Mouse (Mus musculus) neural tube, embryonic 14.5 days (tissue): ENCODE measurements around the gene Rnase2b. TPM values are rescaled to one million over a fixed set of nuclear protein-coding genes. Genes with fewer than 3 reads are reported as not detected.

Experiments used
- ATAC-seq: fragments of 200-750 bp; cut with Nextera tagmentation; 2 replicates; pipeline ENCODE4 v1.8.0; 2017; ENCODE audit warnings: low read depth, mild to moderate bottlenecking, moderate TSS enrichment, moderate library complexity
- H3K27ac ChIP-seq: fragments of 300-500 bp; sonication (generic); 2 replicates; pipeline ENCODE4 v1.5.1; 2014; ENCODE audit warnings: low read depth, mild to moderate bottlenecking, control low read depth, low read length, moderate library complexity, mixed read lengths
- H3K27me3 ChIP-seq: fragments of 300-500 bp; sonication (generic); 2 replicates; pipeline ENCODE4 v1.6.1; 2014; ENCODE audit warnings: low read length; ENCODE audit not compliant: control insufficient read depth, insufficient read depth
- H3K36me3 ChIP-seq: fragments of 300-500 bp; sonication (generic); 2 replicates; pipeline ENCODE4 v1.6.1; 2014; ENCODE audit warnings: low read length, mixed read lengths; ENCODE audit not compliant: control insufficient read depth, insufficient read depth
- H3K4me1 ChIP-seq: fragments of 300-500 bp; sonication (generic); 2 replicates; pipeline ENCODE4 v1.6.1; 2014; ENCODE audit warnings: low read length; ENCODE audit not compliant: control insufficient read depth, insufficient read depth
- H3K4me2 ChIP-seq: fragments of 300-500 bp; sonication (generic); 2 replicates; pipeline ENCODE4 v1.6.1; 2014; ENCODE audit warnings: mild to moderate bottlenecking, low read depth, low read length, control low read depth
- H3K4me3 ChIP-seq: fragments of 300-500 bp; sonication (generic); 2 replicates; pipeline ENCODE4 v1.5.1; 2014; ENCODE audit warnings: low read depth, low read length, control low read depth, mixed read lengths
- H3K9ac ChIP-seq: fragments of 300-500 bp; sonication (generic); replicated peaks from 2 replicates; pipeline ENCODE4 v1.6.1; 2014; ENCODE audit warnings: low read depth, mild to moderate bottlenecking, control low read depth, low read length, mixed read lengths
- H3K9me3 ChIP-seq: fragments of 300-500 bp; sonication (generic); 2 replicates; pipeline ENCODE4 v1.6.1; 2016; ENCODE audit warnings: low read length; ENCODE audit not compliant: control insufficient read depth
- WGBS: fragments of 180-500 bp; shearing (Covaris S2); extraction: QIAGEN DNeasy Blood & Tissue Kit; methylation state at CpG from one replicate; pipeline ENCODE4 v1.1.7; 2014; 5-methylcytosine and 5-hydroxymethylcytosine counted together
- polyA plus RNA-seq: library from polyadenylated mRNA; unstranded; fragments of >200 nt; fragmentation: Nextera tagmentation; extraction: Ambion mirVana; gene quantifications from 2 replicates; pipeline ENCODE4 v1.2.1, GENCODE M21; 2014

Rnase2b gene
- polyA plus RNA-seq, 1 experiment from 2014 or later = not detected

DNA sequence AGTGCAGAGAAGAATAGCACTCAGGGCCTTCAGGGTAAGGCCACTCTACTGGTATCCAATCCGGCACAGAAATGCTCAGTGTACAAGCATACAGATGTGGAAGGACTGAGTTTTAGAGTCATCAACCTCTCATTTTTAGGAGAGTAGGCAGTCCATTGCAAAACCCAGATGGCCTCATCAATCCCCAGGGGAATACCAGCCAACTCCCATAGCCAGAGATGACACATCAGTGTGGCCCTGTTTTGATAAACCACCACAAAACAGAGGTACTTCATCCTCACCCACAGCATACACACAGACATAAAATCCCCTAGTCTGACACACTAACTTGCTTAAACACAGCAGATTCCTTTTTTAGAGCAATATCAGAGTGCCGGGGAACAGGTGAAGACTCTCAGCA lies 38.4 kb downstream of the Rnase2b start:
- H3K27ac ChIP-seq = no peak overlapping the region
- H3K9ac ChIP-seq = no peak overlapping the region
- WGBS = 91% methylated on average over 2 of the region's 2 CpGs
- no peaks in the 10 kb centered on the region for H3K9me3 ChIP-seq
- H3K4me1 ChIP-seq = no peaks in the 10 kb centered on the region
- H3K36me3 ChIP-seq = no peaks in the 10 kb centered on the region
- no peak overlapping the region for H3K4me2 ChIP-seq
- H3K27me3 ChIP-seq = no peaks in the 10 kb centered on the region
- H3K4me3 ChIP-seq = no peak overlapping the region
- no peak for ATAC-seq

DNA sequence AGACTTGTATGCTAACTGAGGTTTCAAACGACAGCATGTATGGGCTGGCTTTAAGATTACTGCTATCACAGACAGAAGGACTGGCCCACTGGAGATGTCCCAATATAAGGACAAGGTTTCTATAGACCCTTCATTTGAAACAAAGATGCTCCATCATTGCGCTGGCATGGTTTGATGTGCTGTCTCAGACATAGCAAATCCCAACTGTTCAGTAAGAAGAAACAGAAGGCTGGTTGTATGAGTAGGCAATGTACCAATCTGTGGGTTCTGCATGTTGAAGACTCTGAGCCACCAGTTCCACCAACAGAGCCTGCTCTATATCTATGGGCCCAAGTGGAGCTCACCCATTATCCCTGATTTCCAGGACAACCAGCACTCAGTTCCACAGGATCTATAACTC lies 41.1 kb downstream of the Rnase2b start, which contains the start of gene Ear14:
TSS of gene Ear14 (plus strand) at position 277 of the 400 bp plus-strand sequence.
- H3K4me1 ChIP-seq = no peaks in the 10 kb centered on the region
- no peak for ATAC-seq
- 90% methylated on average over 2 of the region's 2 CpGs for WGBS
- H3K9ac ChIP-seq = no peak within 1 kb of the TSS
- no peaks in the 10 kb centered on the region for H3K36me3 ChIP-seq
- H3K4me2 ChIP-seq = no peak within 1 kb of the TSS
- H3K27ac ChIP-seq = no peak within 1 kb of the TSS
- H3K9me3 ChIP-seq = no peaks in the 10 kb centered on the region
- H3K27me3 ChIP-seq = no peaks in the 10 kb centered on the region
- H3K4me3 ChIP-seq = no peak within 1 kb of the TSS

Other genes starting within 250 kb of the Rnase2b start
- 110 TPM in 2 replicates for gene Osgep, start 237.4 kb upstream of the Rnase2b start, polyA plus RNA-seq
- 166 and 180 TPM in 2 replicates for gene Apex1, start 237.3 kb upstream of the Rnase2b start, polyA plus RNA-seq
- gene Pip4p1, start 231.4 kb upstream of the Rnase2b start, polyA plus RNA-seq = 68.4 and 98.6 TPM in 2 replicates
- 15.4 and 22.8 TPM in 2 replicates for gene Pnp, start 231.2 kb upstream of the Rnase2b start, polyA plus RNA-seq
- gene Gm49342, start 217.7 kb upstream of the Rnase2b start, polyA plus RNA-seq = not detected in 2 replicates
- gene Pnp2, start 206.3 kb upstream of the Rnase2b start, polyA plus RNA-seq = 0.46 and 0.51 TPM in 2 replicates
- 0.17 TPM in 1 of 2 replicates, not detected in the other for gene Rnase10, start 154.5 kb upstream of the Rnase2b start, polyA plus RNA-seq
- gene Rnase9, start 120.4 kb upstream of the Rnase2b start, polyA plus RNA-seq = not detected in 2 replicates
- not detected in 2 replicates for gene Rnase11, start 112.1 kb upstream of the Rnase2b start, polyA plus RNA-seq
- not detected in 2 replicates for gene Rnase12, start 104.6 kb upstream of the Rnase2b start, polyA plus RNA-seq
- not detected in 2 replicates for gene Olfr750, start 87.8 kb upstream of the Rnase2b start, polyA plus RNA-seq
- gene Rnase4, start 71.2 kb upstream of the Rnase2b start, polyA plus RNA-seq = 12.2 and 17.6 TPM in 2 replicates
- gene Ang, start 71.1 kb upstream of the Rnase2b start, polyA plus RNA-seq = 2.7 and 2.9 TPM in 2 replicates
- gene Eddm3b, start 47.8 kb upstream of the Rnase2b start, polyA plus RNA-seq = not detected in 2 replicates
- gene Rnase6, start 38.4 kb upstream of the Rnase2b start, polyA plus RNA-seq = 0.50 TPM in 1 of 2 replicates, not detected in the other
- gene Rnase1, start 15.5 kb upstream of the Rnase2b start, polyA plus RNA-seq = 1.1 and 1.2 TPM in 2 replicates
- not detected in 2 replicates for gene Ang2, start 36.9 kb downstream of the Rnase2b start, polyA plus RNA-seq
- not detected in 2 replicates for gene Ear14, start 41.1 kb downstream of the Rnase2b start, polyA plus RNA-seq
- not detected in 2 replicates for gene Rnase2a, start 93.9 kb downstream of the Rnase2b start, polyA plus RNA-seq
- gene Gm7247, start 199.5 kb downstream of the Rnase2b start, polyA plus RNA-seq = not detected in 2 replicates
- not detected in 2 replicates for gene Vmn2r88, start 248.6 kb downstream of the Rnase2b start, polyA plus RNA-seq